Mouse (Mus musculus) testis, adult 2 months (tissue): ENCODE results near the gene Kcnmb4.

ENCODE experiments used
- CTCF ChIP-seq: fragments of 200-500 bp; IDR thresholded peaks from 2 replicates; pipeline ENCODE4 v1.5.1; 2012; ENCODE audit warnings: low read depth, mild to moderate bottlenecking, inconsistent platforms, low read length, moderate library complexity; ENCODE audit not compliant: control insufficient read depth, insufficient read depth, insufficient replicate concordance
- POLR2A ChIP-seq: fragments of 200-500 bp; IDR thresholded peaks from 2 replicates; pipeline ENCODE4 v1.6.1; 2012; ENCODE audit warnings: low read depth, mild to moderate bottlenecking, inconsistent platforms, low read length, moderate library complexity; ENCODE audit not compliant: control insufficient read depth

DNA sequence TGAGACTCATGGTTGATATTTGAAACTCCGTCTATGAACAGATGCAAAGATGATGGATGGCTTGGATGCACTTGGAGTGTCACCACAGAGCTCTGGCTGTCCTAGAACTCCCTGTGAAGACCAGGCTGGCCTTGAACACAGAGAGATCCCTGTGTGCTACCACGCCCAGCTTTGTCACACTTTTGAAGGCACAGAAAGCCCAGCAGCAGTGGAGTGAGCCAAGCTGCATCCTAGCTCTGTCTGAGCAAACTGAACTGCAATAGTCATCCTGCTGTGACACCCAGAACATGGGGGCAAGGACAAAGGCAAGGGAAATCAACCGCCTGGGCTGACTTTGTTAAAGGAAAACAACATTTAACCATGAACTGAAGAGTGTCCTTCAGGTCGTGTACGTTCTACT is 57.0 kb downstream of the Kcnmb4 start:
- no peak for TF ChIP-seq CTCF
- no peak for TF ChIP-seq POLR2A
